Mouse (Mus musculus) mature B cell (primary cell): Measurements from ENCODE around the gene Sec61a1.

Source experiments
- in situ Hi-C: fragments of 300-500 bp; cut with MboI; formaldehyde crosslinking; loops from 2 replicates; pipeline ENCODE4 v1.14.3; 2019

Gene Sec61a1

DNA sequence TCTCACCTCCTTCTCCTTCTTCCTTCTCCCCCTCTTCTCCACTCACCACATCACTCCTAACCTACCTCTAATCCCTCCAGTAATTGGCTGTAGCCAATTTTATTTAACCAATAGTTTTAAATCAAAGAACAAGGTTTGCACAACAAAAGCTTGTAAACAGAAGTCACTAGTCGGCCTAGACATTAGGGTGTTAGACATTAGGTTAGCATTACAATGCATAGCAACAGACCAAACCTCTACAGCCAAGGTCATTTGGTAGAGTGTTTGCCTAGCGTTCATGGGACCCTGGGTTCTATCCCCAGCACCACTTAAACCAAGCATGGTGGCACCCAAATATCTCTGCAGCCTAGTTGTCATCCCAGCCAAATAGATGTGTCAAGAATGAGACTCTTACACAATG, 64.2 kb downstream of the Sec61a1 start:
- in situ Hi-C loops: no loop called here
